Mouse (Mus musculus) heart, postnatal 36 days (tissue): ENCODE results near the gene Dnase1. TPM values are rescaled to one million over a fixed set of nuclear protein-coding genes. Genes with fewer than 3 reads are reported as not detected.
"Not testable (repeated sequence)": the region's sequence is repeated elsewhere in the genome, so short reads cannot be mapped to it uniquely, and the experiment has no call there.

Experiments
- DNase-seq, 2 experiments: peaks; one replicate each; pipeline ENCODE4 v3.0.0; 2021 to 2022
- intact Hi-C: fragments of 180-260 bp; cut with DNase I; formaldehyde crosslinking; loops from one replicate; pipeline ENCODE4 v1.15.1; 2025
- total RNA-seq, 2 experiments: library from RNA; stranded (reverse); gene quantifications; 2 replicates each; pipeline ENCODE4 v1.2.3; 2021

Dnase1 gene
- not detected for total RNA-seq

DNA sequence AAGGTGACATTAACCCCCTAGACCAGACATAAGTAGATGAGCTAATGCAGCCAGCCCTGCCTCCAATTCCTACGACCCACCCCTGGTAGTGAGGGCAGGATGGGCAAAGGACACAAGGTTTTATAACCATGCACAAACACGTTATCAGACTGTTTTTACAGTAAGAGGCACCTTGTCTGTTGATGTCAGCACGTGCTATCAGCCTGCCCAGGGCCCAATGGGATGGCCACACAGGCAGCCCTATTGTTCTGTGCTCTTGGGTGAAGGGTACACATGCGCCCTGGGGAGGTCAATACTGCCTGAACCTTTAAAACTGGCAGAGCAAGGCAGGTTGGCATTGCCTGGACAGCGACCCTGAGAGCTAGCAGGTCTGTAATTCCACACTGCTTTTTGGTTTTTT lies at the start of gene Dnase1:
Gene Dnase1, plus strand, starts transcription at position 136 of the 400 bp plus-strand sequence.
- intact Hi-C loops: no loop called here
- DNase-seq: no peak

DNA sequence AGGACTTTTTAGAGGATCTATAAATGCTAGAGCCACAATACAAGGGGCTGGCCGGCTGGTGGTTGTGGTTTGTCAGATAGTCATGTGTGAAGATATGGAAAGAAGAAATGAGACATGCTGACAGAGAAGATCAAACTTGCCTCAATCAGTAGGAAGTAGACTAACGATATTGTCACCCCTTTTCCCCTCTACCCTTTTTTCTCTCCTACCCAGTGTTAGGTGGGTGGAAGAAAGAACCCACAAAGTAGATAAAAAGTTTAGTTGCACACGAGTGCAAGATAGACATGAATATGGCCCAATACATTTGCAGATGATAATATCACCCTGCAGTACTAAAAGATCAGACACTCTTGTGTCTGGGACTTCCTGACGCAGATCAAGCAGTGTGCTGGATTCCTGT lies 48.3 kb upstream of the Dnase1 start:
- intact Hi-C loops: no loop called here
- DNase-seq: no peak

DNA sequence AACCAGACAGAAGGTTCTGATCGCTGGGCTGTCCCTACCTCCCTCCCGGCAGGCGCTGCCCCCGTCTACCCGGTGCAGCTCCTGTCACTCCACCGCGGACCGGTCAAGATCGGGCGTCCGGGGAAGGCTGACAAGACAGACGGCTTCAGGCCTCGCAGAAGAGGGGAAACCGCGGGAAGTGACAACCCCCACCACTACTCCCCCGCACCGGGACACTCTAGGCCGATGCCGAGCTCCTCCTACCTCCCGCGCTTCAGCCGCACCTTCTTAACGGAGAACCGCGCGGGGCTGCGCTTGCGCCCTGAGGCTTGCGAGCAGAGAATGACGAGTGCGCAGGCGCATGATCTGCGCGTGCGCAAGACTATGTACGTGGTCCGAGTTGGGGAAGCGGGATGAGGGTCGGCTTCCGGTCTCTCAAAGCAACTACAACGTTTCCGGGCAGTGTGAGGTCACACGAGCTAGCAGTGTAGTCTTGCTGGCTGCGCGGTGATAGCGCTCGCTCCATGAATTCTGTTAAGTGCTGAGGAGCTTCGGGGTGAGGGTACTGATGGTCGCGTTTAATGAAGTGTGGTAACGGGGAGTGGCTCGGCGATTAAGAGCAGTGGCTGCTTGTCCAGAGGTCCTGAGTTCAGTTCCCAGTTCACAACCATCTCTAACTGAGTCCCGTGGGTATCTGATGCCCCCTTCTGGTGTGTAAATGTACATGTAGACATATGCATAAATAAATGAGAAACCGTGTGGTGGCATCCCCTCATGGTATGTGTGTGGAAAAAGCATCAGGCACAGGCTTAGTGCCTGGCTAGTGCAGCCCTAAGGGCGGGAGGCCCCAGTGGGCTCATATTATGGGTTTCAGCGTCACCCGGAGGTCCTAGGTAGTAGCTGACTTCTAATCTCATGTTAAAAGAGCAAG lies 33.0 kb upstream of the Dnase1 start, which contains the start of gene Slx4:
Gene Slx4, minus strand, starts transcription at position 282 of the 910 bp plus-strand sequence.
- peak; percentile 93 to 95 for DNase-seq
- intact Hi-C loops: loop anchor here (1.0 to 5.0 kb wide), 4 partner anchors 94 to 256 kb away; partner anchors contain the start of genes Crebbp and Zfp174

DNA sequence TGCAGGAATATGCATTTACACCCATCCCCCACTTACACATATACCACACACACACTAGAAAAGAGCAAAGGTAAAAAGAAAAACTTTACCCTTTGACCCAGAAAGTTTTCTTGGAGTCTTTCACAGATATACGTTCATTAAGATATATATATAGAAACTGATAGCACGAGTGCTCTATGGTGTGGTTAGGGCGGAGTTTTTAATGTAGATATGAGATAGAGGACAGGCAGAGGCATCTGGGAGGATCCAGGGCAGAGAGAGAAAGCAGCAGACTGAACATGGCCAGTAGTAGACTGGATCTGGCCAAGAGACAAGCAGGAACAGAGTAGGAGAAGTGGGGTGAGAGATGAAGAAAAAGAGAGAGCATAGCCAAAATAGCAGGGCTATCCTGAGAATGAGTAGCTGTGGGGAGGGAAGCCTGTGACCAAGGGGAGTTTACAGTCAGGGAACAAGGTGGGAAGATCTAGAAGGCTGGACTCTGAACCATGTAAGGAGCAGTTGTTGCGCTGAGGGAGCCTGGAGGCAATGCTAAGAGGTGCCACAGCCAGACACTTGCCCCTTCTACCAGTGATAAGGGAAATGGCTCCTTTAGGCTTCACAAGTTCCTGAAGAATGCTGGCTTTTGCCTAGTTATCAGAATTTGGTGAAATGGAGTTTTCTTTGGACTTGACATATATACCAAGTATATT lies 23.7 kb upstream of the Dnase1 start:
- no peak for DNase-seq
- intact Hi-C loops: no loop called here

DNA sequence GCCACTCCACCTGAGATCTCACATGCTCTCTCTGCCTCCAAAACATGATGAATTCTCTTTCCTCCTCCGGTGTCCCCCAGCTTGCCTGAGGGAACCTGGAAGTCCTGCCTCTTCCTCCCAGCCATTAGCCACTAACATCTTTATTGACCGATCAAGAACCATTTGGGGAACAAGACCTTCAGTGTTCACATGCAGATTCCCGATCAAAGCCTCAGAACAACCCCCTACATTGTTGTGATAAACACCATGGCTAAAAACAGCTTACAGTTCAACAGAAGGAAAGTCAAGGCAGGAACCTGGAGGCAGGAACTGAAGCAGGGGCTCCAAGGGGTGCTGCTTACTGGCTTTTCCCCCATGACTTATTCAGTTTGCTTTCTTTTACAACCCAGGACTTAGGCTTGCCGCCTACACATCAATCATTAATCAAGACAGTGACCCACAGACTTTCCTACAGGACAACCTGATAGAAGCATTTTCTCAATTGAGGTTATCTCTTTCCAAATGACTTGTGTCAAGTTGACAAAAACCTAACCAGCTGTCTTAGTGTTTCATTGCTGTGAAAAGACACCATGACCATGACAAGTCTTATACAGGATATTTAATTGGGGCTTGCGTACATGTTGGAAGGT lies 22.6 kb upstream of the Dnase1 start:
- intact Hi-C loops: no loop called here

DNA sequence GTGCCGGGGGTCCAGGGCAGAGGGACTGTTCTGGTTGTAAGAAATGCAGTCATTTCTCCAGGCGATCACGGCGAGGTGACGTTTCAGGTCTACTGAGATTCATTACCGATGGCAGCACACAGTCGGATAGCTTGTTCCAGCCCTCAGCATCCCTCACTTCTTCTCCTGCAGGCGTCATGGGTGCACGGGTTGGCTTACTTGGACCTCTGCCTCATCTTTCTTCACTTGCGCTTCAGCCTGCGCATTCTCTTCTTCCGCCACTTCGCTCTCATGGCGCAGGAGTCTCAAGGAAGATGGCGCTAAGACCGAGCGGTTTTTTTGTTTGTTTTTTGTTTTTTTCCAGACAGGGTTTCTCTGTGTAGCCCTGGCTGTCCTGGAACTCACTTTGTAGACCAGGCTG lies 20.0 kb upstream of the Dnase1 start:
- DNase-seq, intact Hi-C loops: not testable (repeated sequence)

More for the DNA sequence above, 22.6 kb upstream of the Dnase1 start:
- no peak for DNase-seq

DNA sequence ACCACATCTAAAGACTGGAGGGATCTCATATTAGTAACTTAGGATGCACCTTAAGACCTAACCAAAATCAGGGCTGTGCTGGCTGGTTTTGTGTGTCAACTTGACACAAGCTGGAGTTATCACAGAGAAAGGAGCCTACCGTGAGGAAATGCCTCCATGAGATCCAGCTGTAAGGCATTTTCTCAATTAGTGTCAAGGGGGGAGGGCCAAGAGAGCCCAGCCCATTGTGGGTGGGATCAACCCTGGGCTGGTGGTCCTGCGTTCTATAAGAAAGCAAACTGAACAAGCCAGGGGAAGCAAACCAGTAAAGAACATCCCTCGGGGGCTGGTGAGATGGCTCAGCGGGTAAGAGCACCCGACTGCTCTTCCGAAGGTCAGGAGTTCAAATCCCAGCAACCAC lies 19.3 kb upstream of the Dnase1 start:
- intact Hi-C loops, DNase-seq: not testable (repeated sequence)

DNA sequence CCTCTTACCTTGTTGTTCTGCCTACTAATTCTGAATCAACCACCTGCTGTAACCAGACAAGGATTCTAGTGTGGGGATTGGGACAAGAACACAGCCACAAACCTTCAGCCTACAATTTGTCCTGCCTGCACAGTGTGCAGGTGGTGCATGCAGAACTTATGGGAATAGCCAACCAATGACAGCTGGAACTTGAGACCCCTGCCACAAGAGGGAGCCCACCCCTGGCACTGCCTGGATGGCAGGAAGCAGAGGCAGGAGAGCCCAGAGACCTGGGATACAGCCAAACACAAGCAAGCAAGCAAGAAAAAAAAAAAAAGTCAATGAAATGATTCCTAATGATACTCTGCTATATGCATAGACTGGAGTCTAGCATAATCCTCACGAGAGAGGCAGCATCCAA lies 15.5 kb upstream of the Dnase1 start:
- intact Hi-C loops: no loop called here
- no peak for DNase-seq

DNA sequence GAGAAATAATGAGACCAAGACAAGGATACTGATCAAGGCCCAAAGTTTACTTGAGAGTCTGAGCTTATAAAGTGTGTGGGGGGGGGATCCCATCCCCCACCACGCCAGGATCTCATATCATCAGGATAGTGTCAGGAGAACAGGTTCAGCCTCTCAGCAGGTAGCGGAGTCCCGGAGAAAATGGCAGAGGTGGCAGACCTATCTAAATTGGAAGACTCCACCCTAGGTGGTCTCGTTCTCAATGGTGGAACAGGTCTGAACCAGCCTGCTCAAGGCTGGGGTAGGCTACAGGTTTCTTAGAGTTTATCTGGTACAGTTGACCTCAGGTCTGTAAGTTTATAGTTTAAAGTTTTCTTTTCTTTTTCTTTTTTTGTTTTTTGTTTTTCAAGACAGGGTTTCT lies 14.0 kb upstream of the Dnase1 start:
- intact Hi-C loops: no loop called here
- no peak for DNase-seq

DNA sequence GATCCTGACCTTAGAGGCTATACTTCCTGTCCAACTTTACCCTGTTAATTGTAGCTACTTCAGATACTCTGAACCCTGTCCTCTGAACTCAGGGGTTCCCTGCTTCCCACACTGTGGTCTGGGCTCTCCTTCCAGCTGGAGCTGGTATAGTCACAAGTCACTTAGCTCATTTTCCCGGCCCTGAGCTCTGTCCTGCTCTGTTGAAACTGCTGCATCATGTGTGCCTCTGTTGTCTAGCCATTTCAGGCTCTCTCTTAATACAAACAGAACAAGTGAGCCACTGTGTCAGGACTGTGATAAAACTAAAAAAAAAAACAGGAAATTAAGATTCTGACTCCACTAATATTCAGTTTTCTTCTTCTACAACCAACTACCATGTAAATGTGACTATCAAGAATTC lies 10.1 kb upstream of the Dnase1 start:
- intact Hi-C loops: no loop called here

DNA sequence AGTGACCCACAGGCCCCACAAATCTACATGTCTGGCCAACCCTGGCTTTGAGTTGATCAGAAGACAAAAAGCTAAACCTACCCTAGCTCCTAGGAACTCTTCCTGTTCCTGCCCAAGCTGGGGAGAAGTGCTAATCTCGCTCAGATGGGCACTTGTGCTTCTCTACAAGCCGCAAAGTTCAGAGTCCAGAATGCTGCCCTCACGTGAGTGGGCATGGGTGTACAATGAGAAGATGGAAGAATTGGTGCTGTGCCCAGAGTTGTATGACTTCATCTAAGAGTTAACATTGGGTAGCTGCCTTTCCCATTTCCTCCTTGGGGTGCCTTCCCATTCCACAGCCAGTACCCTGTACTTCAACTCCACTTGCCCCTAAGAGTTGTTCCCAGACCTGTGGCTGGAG lies 9.5 kb upstream of the Dnase1 start:
- intact Hi-C loops: no loop called here
- no peak for DNase-seq

More for the DNA sequence above, 10.1 kb upstream of the Dnase1 start:
- DNase-seq: no peak

DNA sequence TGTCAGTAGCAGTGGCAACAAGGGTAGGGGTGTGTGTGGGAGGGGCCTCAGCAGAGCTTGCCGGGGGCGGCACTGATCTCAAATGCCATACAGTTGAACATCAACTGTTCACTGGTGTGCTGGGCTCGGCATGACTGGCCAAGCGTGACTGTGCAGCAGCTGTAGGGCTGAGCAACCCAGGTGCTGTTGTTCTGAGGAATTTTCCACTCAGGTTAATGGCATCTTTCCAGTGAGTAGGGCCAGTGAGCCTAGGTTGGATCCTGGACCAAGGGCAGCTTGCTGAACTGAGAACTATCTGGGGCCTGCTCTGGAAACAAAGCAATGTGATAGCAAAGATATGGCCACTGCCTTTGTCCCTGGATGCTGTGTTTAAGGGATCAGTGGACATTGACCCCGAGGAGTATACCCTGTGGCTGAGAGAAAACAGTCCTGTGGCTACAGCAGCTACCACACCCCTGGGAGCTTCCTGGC lies 7.3 kb upstream of the Dnase1 start:
- DNase-seq: no peak
- intact Hi-C loops: no loop called here

DNA sequence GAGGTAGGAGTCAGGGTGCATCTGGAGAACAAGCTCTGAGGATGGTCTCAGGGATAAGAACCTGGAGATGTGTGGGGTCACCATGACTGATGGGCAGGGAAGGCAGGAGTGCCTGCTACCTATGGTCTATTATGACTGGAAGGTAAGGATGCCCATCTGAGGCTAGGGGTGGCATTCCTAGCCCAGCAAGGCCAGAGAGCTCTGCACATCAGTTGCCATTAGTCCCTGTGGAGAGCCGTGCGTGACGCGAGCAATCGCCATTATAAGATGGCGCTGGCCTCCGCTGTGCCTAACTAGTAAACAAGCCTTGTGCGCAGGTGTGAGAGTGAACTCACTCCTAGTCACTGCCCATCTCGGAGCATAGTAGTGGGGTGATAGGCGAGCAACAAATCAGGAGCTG lies 6.2 kb upstream of the Dnase1 start:
- DNase-seq: no peak
- intact Hi-C loops: no loop called here

DNA sequence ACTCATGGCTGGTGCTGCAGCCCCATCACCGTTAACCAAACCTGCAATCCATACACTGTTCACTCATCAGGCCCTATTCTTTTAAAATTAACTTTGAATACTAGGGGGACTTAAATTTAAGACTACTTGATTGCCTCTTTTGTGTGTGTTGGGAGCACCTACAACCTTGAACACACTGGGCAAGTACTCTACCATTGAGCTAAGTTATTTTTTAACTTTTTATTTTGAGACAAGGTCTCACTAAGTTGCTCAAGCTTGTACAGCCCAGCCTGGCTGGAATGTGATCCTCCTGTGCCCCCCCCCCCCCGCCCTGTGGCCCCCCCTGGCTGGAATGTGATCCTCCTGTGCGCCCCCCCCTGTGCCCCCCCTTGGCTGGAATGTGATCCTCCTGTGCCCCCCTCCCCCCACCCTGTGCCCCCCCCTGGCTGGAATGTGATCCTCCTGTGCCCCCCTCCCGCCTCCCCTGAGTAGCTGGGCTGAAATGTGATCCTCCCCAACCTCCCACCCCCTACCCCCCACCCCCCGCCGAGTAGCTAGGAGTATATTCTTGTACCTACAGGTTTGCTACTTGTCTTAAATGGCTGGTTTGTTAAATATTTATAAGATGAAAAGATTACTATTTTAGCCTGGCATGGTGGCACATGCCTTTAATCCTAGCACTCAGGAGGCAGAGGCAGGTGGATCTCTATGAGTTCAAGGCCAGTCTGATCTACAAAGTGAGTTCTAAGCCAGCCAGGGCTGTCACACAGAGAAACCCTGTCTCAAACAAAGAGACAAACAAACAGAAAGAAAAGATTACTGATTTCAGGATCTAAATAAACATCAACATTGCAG lies 5.1 kb upstream of the Dnase1 start:
- intact Hi-C loops: no loop called here
- DNase-seq: no peak

DNA sequence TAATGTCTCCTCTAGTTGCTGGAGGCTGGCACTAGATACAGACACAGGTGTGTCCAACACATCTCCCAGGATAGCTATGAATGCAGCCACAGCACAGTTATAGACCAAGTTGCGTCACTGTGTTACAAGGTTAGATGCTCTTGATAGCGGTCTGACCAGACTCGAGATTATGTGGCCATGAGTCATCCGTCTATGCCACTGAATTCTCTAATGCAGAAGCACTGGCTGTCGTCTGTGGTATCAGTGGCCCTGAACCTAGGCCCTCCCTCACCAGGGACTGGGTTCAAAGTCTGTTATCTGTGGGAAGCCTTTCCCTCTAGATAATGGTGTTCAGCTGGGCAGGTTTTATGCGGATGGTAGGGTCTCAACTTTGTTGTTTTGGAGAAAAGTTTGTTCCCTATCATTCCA lies 4.4 kb upstream of the Dnase1 start:
- intact Hi-C loops: no loop called here
- no peak for DNase-seq

DNA sequence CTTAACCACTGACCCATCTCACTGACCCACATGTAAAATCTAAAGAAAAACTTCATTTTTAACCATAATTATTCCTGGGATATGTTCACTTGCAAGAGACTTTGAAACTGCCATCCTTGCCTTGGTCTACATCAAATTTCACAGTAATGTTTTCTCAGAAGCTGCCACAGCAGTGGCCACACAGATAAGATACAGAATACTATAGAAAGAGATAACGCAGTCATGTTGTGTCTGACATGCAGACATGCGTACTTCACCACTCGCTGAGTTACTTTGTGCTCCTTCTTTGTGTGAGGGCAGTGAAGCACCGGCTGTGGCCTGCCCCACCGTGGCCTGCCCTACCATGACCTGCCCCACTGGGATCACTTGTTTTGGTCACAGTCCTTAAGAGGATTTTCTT lies 2.8 kb upstream of the Dnase1 start:
- intact Hi-C loops: no loop called here
- DNase-seq: no peak

DNA sequence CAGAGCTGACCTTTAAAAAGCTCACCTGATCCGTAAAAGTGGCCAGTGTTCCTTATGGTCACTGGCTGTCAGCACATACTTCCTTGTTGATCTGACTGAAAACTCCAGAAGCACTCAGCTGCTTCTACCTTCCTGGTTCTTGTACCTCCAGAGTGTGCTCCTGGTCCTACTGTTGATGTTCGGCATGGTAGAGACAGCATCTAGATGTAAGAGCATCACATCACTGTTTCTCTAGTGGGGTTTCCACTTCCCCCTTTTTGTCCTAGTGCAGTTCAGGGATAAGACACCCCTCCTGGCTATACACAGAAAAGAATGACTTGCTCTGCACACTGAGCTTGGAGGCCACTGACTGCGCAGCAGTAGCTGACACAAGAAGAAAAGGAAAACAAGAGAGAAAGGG lies 2.3 kb upstream of the Dnase1 start:
- no peak for DNase-seq
- intact Hi-C loops: no loop called here

DNA sequence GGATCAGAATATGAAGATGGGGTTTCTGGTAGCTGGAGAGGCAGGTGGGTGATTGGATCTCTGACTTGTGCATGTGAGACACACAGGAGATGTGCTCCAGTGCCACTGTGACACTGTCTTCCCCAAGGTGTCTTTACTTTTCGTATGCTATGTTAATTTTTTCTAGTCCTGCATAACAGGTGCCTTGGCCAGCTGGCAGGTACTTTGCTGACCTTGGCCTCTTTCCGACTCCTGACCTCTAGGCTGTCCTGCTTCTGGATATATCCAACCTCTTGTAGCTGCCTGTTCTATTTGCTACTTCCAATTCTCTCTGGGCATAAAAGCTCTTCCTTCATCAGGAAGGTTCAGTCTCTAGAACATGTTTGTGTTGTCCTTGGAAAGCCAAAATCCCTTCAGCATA lies 1.2 kb upstream of the Dnase1 start:
- intact Hi-C loops: no loop called here
- DNase-seq: no peak

DNA sequence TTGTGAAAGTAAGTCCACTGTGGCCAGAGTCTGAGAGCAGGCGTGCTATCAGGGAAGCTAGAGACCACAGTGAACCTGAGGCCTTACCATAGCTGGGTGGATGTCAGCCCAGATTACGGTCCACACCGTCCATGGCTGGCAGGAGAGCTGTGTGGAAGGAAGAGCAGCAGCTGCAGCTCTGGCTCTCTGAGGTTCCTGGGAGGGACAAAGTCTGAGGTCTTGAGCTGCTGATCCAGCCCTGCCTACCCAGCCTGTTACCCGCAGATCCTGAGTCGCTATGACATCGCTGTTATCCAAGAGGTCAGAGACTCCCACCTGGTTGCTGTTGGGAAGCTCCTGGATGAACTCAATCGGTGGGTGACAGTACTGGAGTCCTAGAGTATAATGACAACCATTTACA lies 948 bp downstream of the Dnase1 start:
- intact Hi-C loops: no loop called here
- DNase-seq: no peak

DNA sequence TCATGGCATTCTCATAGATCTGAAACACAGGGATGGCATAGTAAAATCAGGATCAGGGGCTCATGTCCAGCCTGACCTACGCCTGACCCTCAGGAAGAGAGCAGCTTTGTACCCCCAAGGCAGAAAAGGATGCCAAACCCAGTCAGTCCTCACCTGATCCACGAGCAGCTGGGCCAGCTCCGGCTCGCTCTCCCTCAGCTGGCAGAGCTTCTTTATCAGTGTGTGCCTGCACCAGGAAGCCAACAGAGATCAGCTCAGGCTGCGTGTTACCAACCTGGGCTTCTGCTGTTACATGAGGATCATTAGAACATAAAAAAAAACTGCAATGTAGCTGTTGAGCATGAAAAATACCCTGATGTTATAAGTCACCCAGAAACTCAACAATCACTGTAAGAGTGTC lies 3.5 kb downstream of the Dnase1 start:
- intact Hi-C loops: no loop called here
- DNase-seq: no peak
